Comparison of ENCODE assay signal across 8 mouse cellular contexts in genomic region chr3:90051441-90052350, GRCm38 (mm10). TPM values are rescaled to one million over a fixed set of nuclear protein-coding genes. Genes with fewer than 3 reads are reported as not detected.
DNase-seq lines count a peak whose midpoint lies in the region; ATAC-seq and TF ChIP-seq lines count a peak whose summit lies in the region.

Gene 4933434E20Rik, plus strand, starts transcription at chr3:90051636.

- DNase-seq in CD4-positive, CD25-positive, alpha-beta regulatory T cell, adult 2 months (ENCODE audit: low read depth, low spot score): peak; percentile 78
- peak; percentile 32 for DNase-seq in adrenal gland, adult 8-10 months
- peak; percentile 41 to 75 for DNase-seq in kidney, postnatal 36 days
- peak; percentile 47 to 49 (median 49) for DNase-seq in liver, embryonic 14.5 days (ENCODE audit: low read depth in 3 of 3, low spot score in 3 of 3)
- peak; percentile 72 for DNase-seq in neural tube, embryonic 10.5 days (ENCODE audit: extremely low spot score, low spot score)
- DNase-seq in testis, postnatal 10 days (ENCODE audit: low spot score): peak; percentile 85

- no peak for TF ChIP-seq EP300 in liver, embryonic 14.5 days (IDR thresholded peaks at IDR 0.05; ENCODE audit: low read depth)

- H3K4me2 ChIP-seq in heart, embryonic 11.5 days: peak within 1 kb of the TSS; percentile 59
- peak within 1 kb of the TSS; percentile 83 for H3K4me2 ChIP-seq in liver, embryonic 14.5 days (ENCODE audit: low read depth)

- peak within 1 kb of the TSS; percentile 87 for H3K4me3 ChIP-seq in heart, embryonic 11.5 days (ENCODE audit: low read depth, low read length)
- H3K4me3 ChIP-seq in liver, embryonic 14.5 days (ENCODE audit: insufficient read depth in 1 of 2, low read depth in 2 of 2, low read length in 2 of 2): peak within 1 kb of the TSS; percentile 96 to 97

- H3K9me3 ChIP-seq in heart, embryonic 11.5 days (replicated peaks; ENCODE audit: control insufficient read depth, low read length): no peaks in the 10 kb centered on the region
- no peaks in the 10 kb centered on the region for H3K9me3 ChIP-seq in liver, embryonic 14.5 days (ENCODE audit: control insufficient read depth, low read length)

- H3K9ac ChIP-seq in heart, embryonic 11.5 days (ENCODE audit: low read depth, low read length): peak within 1 kb of the TSS; percentile 98
- H3K9ac ChIP-seq in liver, embryonic 14.5 days (replicated peaks): peak within 1 kb of the TSS; percentile 93

- peak within 1 kb of the TSS; percentile 97 for H3K27ac ChIP-seq in heart, embryonic 11.5 days (ENCODE audit: low read depth, low read length)
- H3K27ac ChIP-seq in liver, embryonic 14.5 days: peak within 1 kb of the TSS; percentile 88

- peaks cover 12% of the 10 kb centered on the region for H3K4me1 ChIP-seq in heart, embryonic 11.5 days (ENCODE audit: control insufficient read depth, insufficient read depth, low read length)
- peaks cover 10 to 17% of the 10 kb centered on the region in 2 experiments for H3K4me1 ChIP-seq in liver, embryonic 14.5 days (replicated peaks; ENCODE audit: control insufficient read depth in 2 of 2, insufficient read depth in 2 of 2, low read length in 1 of 2)

- H3K36me3 ChIP-seq in heart, embryonic 11.5 days (ENCODE audit: control insufficient read depth, insufficient read depth, low read length): peaks cover 4% of the 10 kb centered on the region; the same call in 1 of the 2 replicates
- peaks cover 20% of the 10 kb centered on the region for H3K36me3 ChIP-seq in liver, embryonic 14.5 days (replicated peaks; ENCODE audit: control insufficient read depth, insufficient read depth, low read depth)

- TF ChIP-seq CTCF in liver, embryonic 14.5 days (IDR thresholded peaks at IDR 0.05; ENCODE audit: low read depth): peak; percentile 23; the same call in 1 of the 2 replicates

- peak; percentile 47 for ATAC-seq in erythroid progenitor cell, adult 5-6 weeks (replicated peaks; ENCODE audit: low FRiP score, poor library complexity, severe bottlenecking)
- peak; percentile 75 for ATAC-seq in heart, embryonic 11.5 days (replicated peaks; ENCODE audit: insufficient number of reproducible peaks, low FRiP score, low TSS enrichment)
- ATAC-seq in liver, embryonic 14.5 days (ENCODE audit: insufficient read depth): peak; percentile 57

- under 1% methylated on average over 38 of the region's 43 CpGs for WGBS in heart, embryonic 11.5 days (ENCODE audit: insufficient replicate concordance)
- WGBS in liver, embryonic 14.5 days (ENCODE audit: insufficient replicate concordance): under 1% methylated on average over 41 of the region's 43 CpGs

- H3K27me3 ChIP-seq in heart, embryonic 11.5 days (ENCODE audit: control insufficient read depth, insufficient read depth, low read length): no peaks in the 10 kb centered on the region
- no peaks in the 10 kb centered on the region for H3K27me3 ChIP-seq in liver, embryonic 14.5 days (ENCODE audit: control insufficient read depth, insufficient read depth, low read length)

RNA-seq across cellular contexts. Expression of gene 4933434E20Rik, which starts in this region (rescaled TPM):
- 100 to 1,000 TPM in 3 of 4 experiments, 10 to 100 TPM in 1; 88.7 to 119 (median 108) TPM for total RNA-seq in adrenal gland, adult 8-10 months (2022)
- 26.3 and 51.6 TPM in 2 replicates for total RNA-seq in erythroid progenitor cell, adult 5-6 weeks (2015; ENCODE audit: low replicate concordance)
- total RNA-seq in erythroid progenitor cell, adult 5-6 weeks (2017; ENCODE audit: low replicate concordance): 28.5 and 29.4 TPM in 2 replicates
- polyA plus RNA-seq in heart, embryonic 11.5 days (2014; fragmentation: Nextera tagmentation; extraction: Ambion mirVana): 158 and 165 TPM in 2 replicates
- 15.6 and 19.1 TPM in 2 replicates for polyA plus RNA-seq in liver, embryonic 14.5 days (2012; rRNA removed)
- 83.8 and 89.6 TPM in 2 replicates for polyA plus RNA-seq in liver, embryonic 14.5 days (2014; fragmentation: Nextera tagmentation; extraction: Ambion mirVana)

Comparison
In these comparisons a context has a peak if more than half of its experiments do, and no peak if none do; other contexts are left out.
1. Peak in every context shown above with its lines: DNase-seq, ATAC-seq, H3K4me3 ChIP-seq and H3K27ac ChIP-seq.
2. DNase-seq: peak in every context shown above with its lines; median percentile 85 in testis, postnatal 10 days; 78 in CD4-positive, CD25-positive, alpha-beta regulatory T cell, adult 2 months; 72 in neural tube, embryonic 10.5 days; 58 in kidney, postnatal 36 days; 49 in liver, embryonic 14.5 days; 32 in adrenal gland, adult 8-10 months.